Mouse (Mus musculus): ENCODE data around the gene Ptcd1. TPM values are rescaled to one million over a fixed set of nuclear protein-coding genes. Genes with fewer than 3 reads are reported as not detected.
"Not testable (repeated sequence)": the region's sequence is repeated elsewhere in the genome, so short reads cannot be mapped to it uniquely, and the experiment has no call there.

Gene Ptcd1
- total RNA-seq, 2 experiments from 2014 or later, result 11.3 to 11.4 TPM

- peak; percentile 84 for DNase-seq
Measured at GRCm38 (mm10) chr5:145114071-145114605, 52.8 kb downstream of the Ptcd1 start, which contains the start of gene Arpc1b. Arpc1b (plus strand) TSS chr5:145114215.

DNA sequence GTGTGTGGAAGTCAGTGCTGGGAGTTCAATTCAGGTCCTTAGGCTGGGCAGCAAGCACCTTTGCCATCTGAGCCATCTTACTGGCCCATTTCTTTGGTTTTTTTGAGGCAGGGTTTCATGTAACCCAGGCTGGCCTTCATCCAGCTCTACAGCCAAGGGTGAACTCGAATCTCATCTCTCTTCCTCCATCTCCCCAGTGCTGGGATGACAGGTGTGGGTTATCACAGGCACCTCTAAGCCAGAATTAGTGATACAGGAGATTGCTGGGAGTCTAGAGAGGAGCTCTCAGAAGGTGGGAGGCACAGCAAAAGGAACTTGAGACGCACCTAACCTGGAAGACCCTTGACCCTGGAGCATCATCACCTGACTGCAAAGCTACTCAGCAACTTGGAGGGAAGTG lies 53.5 kb downstream of the Ptcd1 start:
- DNase-seq, result no peak

GRCm38 (mm10) chr5:145112566-145112965 lies 54.3 kb downstream of the Ptcd1 start:
- no peak for DNase-seq

DNA sequence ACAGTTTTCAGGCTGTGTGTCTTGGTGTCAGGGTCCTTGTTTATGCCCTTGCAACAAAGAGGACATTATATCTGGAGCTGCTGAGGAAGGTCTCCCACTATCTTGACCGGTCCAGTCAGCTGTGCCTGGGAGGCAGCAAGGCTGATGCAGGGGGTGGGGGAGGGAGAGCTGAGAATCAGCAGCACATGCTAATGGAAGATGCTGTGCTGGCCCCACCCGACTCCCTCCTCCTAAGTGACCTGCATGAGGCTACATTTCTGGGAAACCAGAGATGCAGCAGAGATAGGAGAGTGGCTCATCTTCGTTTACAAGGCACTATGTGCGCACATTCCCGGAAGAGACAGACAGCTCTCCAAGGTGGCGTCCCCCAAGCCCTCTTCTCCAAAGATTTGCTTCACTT lies 56.5 kb downstream of the Ptcd1 start:
- DNase-seq, result no peak

- no peak for DNase-seq
Measured at GRCm38 (mm10) chr5:145105694-145106275, 61.1 kb downstream of the Ptcd1 start.

- no peak for DNase-seq
Measured at GRCm38 (mm10) chr5:145104328-145104727, 62.6 kb downstream of the Ptcd1 start.

GRCm38 (mm10) chr5:145102706-145103105 lies 64.2 kb downstream of the Ptcd1 start:
- no peak for DNase-seq

DNA sequence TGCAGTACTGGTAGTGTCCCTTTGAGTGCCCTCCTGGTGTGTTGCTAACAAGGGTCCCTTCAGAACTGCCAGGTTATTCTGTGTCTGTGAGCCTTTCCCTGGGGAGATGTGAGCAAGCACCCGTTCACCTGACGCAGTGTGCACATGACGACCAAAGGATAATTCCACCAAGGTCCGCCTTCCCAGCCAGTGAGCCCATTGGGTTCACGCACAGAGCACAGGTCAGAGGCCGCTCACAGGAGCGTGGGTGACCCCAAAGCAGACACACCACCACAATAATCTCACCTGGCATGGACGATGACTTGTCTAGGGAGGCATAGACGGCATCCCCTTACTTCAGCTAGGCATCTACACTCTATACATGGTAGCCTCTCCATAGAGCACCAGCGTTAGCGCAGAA lies 65.5 kb downstream of the Ptcd1 start:
- not testable (repeated sequence) for DNase-seq

GRCm38 (mm10) chr5:145100960-145101359 lies 65.9 kb downstream of the Ptcd1 start:
- no peak for DNase-seq

DNA sequence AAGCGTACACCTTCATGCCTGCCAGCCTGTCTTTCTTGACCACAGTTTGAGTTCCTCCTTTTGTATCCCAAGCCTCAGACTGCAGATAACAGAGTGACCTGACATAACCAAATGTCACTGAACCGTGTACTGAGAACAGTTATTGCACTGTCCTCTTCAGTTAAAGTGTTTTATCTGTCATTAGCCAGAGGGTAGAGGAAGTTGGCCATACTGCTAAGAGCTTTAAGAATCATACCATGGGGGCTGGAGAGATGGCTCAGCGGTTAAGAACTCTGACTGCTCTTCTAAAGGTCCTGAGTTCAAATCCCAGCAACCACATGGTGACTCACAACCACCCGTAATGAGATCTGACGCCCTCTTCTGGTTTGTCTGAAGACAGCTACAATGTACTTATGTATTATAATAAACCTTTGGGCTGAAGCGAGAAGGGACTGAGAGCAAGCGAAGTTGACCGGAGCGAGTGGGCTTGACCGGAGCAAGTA lies 68.5 kb downstream of the Ptcd1 start:
- no peak for DNase-seq

Other genes starting within 250 kb of the Ptcd1 start
- gene Smurf1, start 201.3 kb downstream of the Ptcd1 start, total RNA-seq (2021), result 10 to 100 TPM; 11.5 to 12.6 TPM
- not detected for gene Gm4871, start 134.4 kb downstream of the Ptcd1 start, total RNA-seq (2021)
- gene 1700018F24Rik, start 124.1 kb downstream of the Ptcd1 start, total RNA-seq (2021), result not detected
- 10 to 100 TPM; 26.6 to 32.2 TPM for gene Arpc1a, start 83.3 kb downstream of the Ptcd1 start, total RNA-seq (2021)
- gene Kpna7, start 83.1 kb downstream of the Ptcd1 start, total RNA-seq (2021), result not detected
- 10 to 100 TPM; 32.4 to 46.8 TPM for gene Arpc1b, start 52.9 kb downstream of the Ptcd1 start, total RNA-seq (2021)
- 10 to 100 TPM; 50.0 to 50.6 TPM for gene Pdap1, start 26.9 kb downstream of the Ptcd1 start, total RNA-seq (2021)
- gene Bud31, start 26.7 kb downstream of the Ptcd1 start, total RNA-seq (2021), result 10 to 100 TPM; 48.4 to 53.7 TPM
- 1 to 10 TPM; 6.7 to 7.2 TPM for gene Cpsf4, start 105 bp upstream of the Ptcd1 start, total RNA-seq (2021)
- 100 to 1,000 TPM; 674 to 757 TPM for gene Atp5j2, start 25.0 kb upstream of the Ptcd1 start, total RNA-seq (2021)
- gene Zkscan14, start 34.8 kb upstream of the Ptcd1 start, total RNA-seq (2021), result 1 to 10 TPM; 7.8 to 9.7 TPM
- 1 to 10 TPM; 6.7 to 6.9 TPM for gene Zkscan5, start 37.5 kb upstream of the Ptcd1 start, total RNA-seq (2021)
- 10 to 100 TPM; 10.9 to 12.6 TPM for gene Zfp655, start 64.6 kb upstream of the Ptcd1 start, total RNA-seq (2021)
- gene Zscan25, start 113.4 kb upstream of the Ptcd1 start, total RNA-seq (2021), result 1 to 10 TPM; 6.8 to 7.0 TPM
- not detected for gene Cyp3a57, start 178.2 kb upstream of the Ptcd1 start, total RNA-seq (2021)

Measured in gastrocnemius, postnatal 25 days (tissue).